Mouse (Mus musculus) kidney, postnatal 4 days (tissue): ENCODE measurements around the gene Dbndd2.

Experiments
- DNase-seq, 2 experiments: peaks; one replicate each; pipeline ENCODE4 v3.0.0; 2021; ENCODE audit warnings: mixed read lengths in 2 of 2

Dbndd2 gene

DNA sequence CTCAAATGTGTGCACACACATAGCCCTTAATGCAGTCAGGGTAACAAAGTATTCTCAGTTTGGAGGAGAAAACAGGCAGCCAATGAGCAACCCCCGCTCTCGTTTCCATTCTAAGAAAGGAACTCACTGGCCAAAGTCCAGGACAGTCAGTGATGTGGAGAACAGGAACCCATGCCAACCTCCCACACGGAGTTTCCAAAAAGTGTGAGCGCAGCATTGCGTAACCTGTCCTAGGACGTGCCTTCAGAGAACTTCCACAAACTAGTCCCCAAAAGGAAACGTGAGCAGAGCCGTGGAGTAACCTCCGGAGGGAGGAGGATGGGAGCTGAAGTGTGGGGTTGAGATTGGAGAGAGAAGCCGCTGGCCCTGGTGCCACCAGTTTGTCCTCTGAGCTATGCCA, 31.1 kb upstream of the Dbndd2 start:
- peak; percentile 66 to 82 for DNase-seq

DNA sequence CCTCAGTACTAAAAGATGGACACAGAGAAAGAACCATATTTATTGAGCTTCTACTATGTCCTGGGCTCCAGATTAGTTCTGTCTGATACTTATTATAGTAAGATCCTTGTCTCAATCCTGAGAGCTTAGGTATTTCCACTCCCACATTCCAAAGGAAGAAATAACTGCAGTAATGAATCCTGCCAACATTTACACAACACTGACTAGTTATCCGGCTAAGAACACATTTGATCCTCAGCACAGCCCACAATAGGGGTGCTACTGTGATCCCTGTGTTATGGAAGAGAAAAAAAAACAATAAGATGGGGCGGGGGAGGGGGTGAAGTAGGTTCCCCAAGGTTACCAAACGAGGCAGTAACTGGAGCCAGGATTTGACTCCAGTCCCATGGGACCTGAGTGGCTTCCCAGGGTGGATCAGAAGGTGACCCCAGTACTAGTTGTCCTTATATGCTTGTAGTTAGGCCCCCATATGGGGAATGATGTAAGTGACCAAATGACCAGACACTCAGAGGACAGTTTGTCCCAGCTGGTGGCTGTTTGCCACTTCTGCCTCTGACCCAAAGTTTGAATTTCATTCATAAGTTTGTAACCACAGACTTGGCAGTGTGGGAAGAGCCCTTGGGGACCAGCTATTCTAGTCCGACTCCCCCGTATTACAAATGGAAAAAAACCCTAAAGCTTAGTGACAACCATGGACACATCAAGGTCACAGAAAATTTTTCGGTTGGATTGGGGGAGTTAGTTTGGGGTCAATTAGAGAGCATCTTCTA, 30.3 kb upstream of the Dbndd2 start:
- peak in 1 of 2 experiments; percentile 47 for DNase-seq

DNA sequence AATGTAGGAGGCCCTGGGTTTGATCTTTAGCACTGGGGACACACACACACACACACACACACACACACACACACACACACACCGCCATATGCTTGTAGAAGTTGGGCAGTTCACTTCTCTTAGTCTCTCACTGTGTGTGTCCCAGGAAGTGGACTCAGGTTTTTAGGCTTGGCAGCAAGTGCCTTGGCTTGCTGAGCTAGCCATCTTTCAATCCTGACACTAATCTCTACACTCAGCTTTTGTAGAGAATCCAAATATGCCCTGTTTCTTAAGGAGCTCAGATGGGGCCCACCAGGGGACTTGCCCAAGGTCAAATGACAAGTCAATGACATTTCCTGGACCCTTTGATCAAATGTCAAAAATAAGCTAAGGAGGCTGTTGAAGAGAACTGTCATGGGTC, 29.5 kb upstream of the Dbndd2 start:
- DNase-seq, result peak in 1 of 2 experiments; percentile 20

DNA sequence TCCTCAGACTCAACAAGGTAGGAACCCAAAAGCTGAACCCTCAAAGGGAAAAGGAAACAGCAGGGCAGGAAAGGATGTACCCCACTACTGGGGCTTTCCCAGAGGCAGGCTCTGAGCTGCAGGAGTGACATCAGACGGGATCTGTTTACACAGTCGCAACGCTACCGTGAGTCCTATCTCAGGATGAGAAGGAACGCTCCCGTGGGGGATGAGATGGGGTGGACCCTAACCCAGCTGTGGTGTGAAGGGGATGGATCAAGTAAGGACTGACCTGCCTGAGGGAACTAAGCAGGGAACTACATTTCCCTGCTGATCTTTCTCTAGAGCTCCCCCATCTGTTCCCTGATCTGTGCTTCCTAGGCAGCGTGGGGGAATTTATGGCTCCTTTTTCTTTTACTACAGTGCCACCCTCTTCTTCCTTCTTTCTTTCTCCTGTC, 29.0 kb upstream of the Dbndd2 start, which contains the start of gene Sys1:
Gene Sys1, plus strand, starts transcription at position 101 of the 437 bp plus-strand sequence.
- peak; percentile 41 to 56 for DNase-seq

DNA sequence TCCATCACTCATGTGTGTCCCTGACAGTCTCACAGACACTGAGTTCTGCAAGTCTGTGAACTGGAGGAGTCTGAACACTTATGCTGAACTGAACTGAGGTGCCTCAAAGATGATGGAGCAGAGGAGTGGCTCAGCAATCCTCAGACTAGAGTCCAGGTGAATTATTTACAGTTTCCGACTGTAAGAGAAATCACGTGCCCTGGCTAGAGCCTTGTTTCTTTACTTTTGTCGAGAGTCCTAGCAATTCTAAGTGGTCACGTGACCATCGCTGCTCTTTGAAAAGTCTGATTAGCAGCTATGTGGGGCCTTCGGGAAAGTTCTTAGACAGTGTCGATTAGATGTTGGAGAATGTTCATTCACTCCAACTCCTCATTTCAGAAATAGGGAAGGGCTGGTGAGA, 28.0 kb upstream of the Dbndd2 start:
- peak; percentile 44 to 68 for DNase-seq

DNA sequence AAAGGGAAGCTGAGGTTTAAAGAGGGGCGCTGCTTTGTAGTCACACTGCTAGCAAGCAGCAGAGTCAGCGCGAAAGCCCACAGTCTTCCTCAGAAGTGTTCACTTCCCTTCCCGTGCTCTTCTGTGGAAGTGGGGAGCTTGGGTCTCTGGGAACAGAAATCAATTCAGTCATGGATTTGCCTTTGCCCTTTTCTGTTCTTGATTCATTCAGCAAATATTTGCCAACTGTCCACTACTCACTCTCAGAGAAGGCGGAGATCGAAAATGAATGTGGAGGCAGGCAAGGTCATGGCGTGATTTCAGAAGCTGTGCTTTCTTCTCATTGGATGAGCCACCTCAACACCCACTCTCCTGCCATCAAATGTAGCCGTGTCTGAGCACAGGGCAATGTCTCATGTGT, 27.4 kb upstream of the Dbndd2 start:
- no peak for DNase-seq

DNA sequence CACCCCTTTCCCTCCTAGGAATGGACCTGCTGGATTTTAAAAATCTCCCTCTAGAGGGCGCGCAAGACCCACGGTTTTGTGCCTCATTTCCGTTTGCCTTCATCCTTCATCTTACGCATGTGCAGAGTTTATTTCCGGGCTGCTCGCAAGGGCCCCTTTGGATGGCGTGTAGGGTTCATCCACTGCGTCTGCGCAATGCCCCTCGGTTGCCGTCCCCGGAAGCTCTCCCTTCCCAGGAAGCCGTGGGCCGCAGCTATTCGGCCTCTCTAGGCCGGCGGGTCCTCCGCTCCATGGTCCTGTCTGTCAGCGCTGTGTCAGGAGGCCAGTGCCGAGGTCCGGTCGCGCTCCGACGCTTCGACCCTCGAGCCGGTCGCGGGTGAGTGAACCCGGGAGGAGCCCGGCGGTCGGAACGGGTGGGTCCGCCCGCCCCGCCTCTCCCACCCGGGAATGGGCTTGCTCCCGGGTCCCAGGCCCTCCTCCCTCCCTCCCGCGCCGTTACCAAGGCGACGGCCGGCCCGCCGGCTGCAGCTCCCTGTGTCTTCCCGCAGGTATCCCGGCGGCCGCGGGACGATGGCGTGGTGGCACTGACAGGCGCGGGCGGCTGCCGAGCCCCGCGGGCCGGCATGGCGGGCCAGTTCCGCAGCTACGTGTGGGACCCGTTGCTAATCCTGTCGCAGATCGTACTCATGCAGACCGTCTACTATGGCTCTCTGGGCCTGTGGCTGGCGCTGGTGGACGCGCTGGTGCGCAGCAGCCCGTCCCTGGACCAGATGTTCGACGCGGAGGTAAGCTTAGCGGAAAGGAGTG, 25.0 kb upstream of the Dbndd2 start, which contains the start of gene Gm20458:
Gene Gm20458, plus strand, starts transcription at position 223 of the 807 bp plus-strand sequence.
- peak; percentile 93 to 97 for DNase-seq

DNA sequence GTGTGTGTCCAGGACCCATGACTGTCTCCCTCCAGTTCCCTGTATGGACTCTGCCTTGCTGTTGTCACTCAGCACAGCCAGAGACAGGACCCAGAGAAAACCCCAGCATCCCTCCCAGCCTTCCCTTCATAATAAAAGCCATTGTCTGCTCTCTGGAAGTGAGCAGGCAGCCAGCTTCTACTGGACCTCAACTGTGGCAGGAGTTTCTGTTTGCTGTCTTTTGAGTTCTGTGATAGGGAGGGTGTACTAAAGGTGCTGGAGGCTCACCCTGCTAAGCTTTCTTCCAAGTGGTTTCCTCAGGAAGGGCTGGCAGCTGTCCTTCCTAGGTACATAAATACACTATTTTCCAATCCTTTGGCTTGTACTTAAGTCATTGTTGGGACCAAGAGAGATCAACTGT, 20.7 kb upstream of the Dbndd2 start:
- no peak for DNase-seq

DNA sequence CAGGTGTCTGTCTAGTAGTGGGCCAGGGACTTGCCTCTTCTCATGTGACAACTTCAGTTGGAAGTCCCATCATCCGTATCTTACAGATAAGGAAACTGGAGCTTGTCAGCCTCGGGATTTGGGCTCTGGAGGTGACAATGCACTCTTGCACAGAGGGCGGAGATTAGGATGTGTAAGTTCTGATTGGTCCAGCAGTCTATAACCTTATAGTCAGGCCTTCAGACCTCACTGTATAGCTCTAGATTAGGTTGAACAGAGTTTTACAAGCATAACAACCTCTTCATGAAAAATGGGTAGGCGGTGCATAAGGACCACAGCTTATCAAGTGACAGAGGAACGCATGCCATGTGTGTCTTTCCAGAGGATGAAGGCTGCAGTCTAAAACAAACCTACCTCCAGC, 19.1 kb upstream of the Dbndd2 start:
- DNase-seq, result no peak

DNA sequence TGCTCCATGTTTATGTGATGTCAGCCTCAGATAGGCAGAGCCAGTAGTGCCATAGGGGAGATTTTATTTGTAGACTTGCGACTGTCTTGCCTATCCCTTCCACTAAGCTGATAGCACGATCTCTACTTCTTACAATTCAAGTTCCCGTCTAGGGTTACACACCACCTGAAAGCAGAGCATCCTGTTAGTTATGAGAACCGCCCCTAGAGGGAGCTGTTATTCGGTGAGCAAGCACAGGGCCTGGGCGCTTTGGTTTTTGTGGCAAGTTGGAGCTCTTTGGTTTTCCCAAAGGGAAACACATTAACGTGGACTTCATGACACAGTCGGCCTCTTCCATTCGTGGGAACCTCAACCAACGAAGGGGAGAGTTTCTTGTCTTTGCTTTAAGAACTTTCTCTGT, 15.7 kb upstream of the Dbndd2 start:
- DNase-seq, result peak; percentile 71 to 79

DNA sequence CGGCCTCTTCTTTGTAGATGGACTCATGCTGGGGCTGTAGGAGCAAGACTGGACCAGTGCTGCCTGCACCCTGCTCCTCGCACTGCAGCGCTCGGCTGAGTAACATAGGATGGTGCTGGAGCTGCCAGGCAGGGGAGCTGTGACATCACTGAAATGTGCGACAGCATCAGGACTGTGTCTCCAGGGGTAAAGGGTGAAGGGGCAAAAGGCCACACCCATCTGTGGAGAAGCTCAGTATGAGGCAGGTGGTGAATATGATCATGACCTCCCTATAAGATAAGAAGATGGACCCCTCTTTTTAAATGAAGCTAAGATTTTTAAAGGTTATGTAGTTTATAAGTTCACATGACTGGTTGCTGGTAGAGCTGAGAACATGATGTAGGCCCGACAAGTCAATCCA, 12.3 kb upstream of the Dbndd2 start, which contains the start of gene Trp53tg5:
Gene Trp53tg5, minus strand, starts transcription at position 101 of the 400 bp plus-strand sequence.
- no peak for DNase-seq

DNA sequence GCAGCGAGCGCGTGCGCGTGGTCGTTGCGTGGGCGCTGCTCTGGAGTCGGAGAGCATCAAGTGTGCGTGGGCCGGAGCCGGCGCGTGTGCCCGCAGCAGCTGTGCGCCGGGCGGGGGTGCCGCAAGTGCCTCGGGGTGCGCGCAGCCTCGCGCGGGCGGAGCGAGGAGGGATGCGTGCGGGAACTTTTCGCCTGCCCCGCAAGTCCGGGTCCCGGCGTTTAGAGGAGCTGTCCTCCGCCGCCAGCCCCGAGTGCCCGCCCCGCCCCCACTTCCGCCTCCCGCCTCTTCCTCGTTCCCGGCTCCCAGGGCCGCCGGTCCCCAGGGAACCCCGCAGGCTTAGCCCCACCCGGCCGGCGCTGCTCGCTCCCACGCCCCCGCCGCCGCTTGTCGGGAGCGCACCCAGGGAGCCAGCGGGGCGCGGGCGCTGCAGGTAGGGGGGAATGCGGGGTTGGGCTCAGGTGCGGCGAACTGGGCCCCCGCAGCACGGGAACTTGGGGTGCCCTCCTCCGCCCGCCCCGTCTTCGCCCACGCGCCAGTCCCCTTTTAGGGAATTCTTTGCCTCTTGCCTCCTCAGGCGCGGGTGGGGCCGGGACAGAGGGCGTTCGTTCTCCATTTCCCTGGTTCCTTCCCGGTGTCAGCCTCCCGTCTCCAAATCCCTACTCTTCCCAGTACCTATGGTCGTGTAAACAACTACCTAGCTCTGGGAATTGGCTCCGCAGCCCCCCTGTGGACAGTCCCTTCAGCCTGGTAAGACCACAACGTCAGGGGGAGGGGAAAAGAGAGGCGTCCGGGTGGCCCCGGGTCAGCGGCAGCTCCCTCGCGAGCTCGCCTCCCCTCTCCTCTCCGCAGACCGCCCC, 580 bp downstream of the Dbndd2 start:
- DNase-seq, result peak; percentile 77 to 83

DNA sequence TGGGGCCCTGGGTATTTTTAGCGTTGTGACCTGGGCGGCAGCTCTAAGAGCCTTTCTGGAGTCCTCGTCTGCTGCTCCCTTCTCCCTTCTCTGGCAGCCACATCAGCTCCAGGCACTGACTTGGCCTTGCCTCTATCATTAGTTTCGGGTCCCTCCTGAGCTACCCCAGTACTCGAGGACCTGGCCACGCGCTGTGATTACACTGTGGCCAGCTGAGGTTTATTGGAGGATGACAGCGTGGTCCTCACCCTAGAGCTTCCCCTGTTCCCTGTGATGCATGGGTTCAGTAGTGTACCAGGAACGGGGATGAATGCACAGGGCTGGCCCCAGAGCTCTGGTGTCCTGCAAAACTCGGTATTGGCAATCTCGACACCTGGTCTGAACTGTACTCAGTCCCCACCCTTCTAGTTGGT, 1.2 kb downstream of the Dbndd2 start:
- DNase-seq, result peak in 1 of 2 experiments; percentile 21

DNA sequence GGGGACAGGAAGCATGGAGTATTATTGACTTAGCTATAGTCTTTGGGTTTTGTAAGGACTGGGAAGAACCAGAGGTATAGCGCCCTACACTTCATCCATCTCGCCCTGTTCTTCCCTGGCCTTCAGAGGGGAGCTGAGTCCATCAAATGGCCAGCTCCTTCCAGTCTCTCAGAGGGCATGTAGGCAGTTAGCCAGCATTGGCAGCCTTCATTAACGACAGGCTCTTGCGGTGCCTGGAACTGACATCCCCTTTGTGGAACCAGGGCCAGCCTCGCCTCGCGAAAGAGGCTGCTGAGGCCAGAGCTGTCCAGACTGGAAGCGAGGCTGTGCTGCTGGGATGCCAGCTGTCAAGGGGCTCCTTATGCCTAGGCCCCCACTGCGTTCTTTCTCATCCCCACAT, 1.9 kb downstream of the Dbndd2 start:
- DNase-seq, result no peak

DNA sequence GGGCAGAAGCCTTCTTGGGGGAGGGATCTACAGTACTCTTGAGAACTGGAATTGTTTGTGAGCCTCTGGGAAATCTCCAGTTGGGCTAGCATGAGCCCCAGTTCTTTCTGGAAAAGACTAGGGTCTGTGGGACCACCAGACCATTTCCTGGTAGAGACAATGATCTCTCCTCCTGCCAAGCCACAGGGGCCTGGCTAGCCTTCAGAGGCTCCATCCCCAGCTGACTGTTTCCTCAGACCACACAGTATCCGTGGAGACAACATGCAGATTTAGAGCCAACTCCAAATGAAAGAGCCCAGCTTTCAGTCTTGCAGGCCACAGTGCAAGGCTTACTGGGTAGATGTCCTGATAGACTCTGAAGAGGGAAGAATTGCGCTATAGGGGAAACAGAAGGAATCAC, 8.2 kb downstream of the Dbndd2 start:
- DNase-seq, result no peak

DNA sequence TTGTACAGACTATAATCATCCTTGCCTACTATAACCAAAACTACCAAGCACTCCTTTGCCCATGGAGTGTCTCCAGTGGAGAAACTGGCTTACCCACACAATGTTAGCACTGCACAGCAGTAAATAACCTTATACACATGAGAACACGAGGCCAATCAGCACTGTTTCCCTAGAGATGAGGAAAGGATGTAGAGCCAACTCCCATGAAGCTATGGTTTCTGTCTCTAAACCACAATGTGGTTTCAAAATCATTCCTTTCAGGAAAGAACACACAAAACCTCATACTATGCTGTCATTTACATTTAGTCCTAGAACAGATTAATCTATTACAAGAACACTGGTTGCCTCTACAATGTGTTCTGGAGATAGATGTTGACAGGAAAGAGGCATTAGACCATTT, 10.4 kb downstream of the Dbndd2 start:
- DNase-seq, result no peak

DNA sequence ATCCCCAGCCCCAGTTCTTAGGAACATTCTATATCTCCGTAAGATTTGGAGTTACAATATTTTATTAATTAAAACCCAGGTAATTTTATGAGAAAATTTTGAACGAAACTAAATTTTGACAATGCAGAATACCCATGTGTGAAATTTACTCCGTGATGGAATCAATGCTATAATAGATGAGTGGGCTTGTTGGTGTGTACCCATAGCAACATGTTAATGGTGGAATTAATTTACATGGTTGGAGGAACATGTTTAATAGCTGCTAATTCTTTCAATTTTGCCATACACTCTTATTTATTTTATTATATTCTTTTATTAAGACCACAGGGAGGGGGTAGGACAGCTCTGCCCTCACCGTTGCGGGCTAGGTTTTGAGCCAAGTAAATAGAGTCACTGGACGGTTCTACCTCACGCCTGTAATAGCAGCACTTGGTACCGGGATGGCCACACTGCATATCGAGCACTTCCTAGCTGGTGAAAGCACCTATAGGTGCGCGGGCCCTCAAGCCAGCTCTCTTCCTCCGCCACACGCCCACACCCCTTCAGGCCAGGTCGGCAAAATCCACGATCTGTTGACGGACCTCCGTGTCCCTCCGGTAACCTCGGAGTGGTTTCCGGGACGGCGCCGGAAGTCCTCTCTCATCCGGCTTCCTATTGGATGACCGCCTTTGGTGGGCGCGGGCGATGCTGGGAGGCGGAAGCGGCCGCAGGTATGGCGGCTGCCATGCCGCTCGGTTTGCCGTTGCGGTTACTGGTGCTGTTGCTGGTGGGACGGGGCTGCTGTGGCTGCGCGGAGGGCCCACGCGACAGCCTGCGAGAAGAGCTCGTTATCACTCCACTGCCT, 11.2 kb downstream of the Dbndd2 start, which contains the start of gene Pigt:
Gene Pigt, plus strand, starts transcription at position 674 of the 844 bp plus-strand sequence.
- peak; percentile 90 to 94 for DNase-seq

DNA sequence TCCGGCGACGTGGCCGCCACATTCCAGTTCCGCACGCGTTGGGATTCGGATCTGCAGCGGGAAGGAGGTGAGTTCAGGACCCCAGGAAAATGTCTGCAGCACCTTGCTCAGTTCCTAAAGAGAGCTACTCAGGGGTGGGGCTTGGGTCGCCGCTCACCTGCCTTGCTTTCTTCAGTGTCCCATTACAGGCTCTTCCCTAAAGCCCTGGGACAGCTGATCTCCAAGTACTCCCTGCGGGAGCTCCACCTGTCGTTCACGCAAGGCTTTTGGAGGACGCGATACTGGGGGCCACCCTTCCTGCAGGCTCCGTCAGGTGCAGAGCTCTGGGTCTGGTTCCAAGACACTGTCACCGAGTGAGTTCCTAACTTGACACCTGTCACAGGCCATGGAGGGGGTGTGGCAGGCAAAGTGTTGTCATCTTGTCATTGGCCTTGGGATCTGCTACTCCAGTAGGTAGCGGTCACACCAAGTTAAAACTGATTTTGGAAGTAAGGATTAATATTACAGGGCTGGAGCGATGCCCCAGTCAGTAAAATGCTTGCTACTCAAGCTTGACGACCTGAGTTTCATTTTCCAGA, 11.9 kb downstream of the Dbndd2 start:
- DNase-seq, result no peak

DNA sequence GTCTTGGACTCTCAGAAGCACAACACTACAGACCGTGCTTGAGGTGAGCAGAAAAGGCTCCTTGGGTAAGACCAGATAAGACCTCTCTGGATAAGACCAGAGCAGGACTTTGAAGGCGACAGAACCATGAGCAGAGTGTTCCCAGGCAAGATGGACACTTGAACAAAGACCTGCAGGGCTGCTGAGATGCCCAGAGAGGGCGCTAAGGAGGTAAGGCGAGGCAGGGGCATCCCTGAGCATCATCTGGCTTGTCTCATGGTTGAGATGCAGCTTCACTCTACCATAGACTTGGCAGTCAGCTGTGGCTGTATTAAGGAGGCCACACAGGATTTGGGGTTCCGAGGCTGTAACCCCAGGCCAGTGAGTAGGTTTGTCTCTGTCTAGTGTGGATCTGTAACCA, 13.4 kb downstream of the Dbndd2 start:
- DNase-seq, result no peak

DNA sequence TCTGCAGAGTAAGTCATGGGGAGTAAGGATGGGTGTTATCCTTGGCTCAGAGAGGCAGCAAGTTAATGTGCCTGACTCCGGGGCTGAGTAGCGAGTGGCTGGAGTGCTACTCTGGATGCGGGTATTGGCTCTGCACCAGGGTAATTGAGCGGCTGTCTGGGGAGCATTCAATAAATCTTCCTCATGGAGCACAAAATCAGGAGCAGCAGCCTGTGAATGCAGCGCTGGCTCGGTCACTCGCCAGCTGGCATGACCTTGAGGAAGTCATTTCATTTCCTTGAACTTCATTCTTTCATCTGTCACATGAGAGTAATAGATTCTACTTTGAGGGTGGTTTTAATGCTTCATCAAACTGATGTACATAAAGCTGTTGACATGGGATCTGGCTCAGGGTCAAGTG, 14.6 kb downstream of the Dbndd2 start:
- no peak for DNase-seq

DNA sequence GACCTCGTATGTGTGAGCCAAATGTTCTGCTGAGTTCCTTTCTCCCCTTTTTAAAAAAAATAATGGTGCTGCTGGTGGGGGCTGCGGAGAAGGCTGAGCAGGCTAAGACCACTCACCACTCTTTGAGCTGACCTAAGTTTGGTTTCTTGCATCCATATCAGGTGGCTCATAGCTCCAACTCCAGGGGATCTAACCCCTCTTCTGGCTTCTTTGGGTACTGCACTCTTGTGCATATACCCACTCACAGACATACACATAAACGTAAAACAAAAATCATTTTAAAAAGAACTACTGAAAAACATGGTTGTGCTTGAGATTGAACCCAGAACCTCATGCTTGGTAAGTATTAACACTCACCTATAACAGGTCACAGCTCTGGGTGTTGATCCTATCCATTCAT, 19.0 kb downstream of the Dbndd2 start:
- no peak for DNase-seq
